Mouse (Mus musculus): ENCODE measurements around the gene Slc26a11.

The Slc26a11 gene

DNA sequence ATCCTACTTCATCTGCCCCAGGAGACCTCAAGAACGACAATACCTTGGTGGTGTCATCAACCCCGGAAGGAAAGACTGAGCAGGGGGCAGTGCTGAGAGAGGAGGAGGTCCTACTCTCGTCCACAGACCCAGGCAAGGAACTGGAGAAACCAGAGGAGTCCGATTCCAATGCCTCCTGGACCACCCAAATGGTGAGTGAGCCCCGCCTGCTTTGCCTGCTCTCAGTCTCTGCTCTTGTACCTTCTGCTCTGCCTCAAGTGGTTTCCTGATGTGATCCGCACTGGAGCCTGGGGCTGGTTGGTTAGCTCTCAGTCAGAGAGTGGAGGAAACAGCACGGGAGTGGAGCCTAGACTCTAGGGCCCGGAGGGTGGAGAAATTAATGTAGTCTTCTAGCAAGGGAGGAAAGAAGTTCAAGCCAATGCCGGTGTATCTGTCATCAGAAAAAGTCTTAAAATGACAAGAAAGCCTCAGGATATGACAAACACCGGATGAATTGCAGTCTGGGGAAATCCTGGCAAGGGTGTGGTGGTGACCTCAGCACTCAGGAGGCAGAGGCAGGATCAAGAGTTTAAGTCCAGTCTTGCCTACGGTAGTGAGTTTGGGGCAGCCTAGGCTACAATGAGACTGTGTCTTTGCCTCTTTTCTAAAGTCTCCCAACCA is 47.3 kb downstream of the Slc26a11 start:
- DNase-seq = no peak

GRCm38 (mm10) chr11:119404627-119405026 is 49.3 kb downstream of the Slc26a11 start:
- DNase-seq = no peak

GRCm38 (mm10) chr11:119407381-119407780 is 52.0 kb downstream of the Slc26a11 start:
- DNase-seq = no peak

- DNase-seq = no peak
Observed at GRCm38 (mm10) chr11:119407977-119408376, 52.6 kb downstream of the Slc26a11 start.

- DNase-seq = no peak
Observed at GRCm38 (mm10) chr11:119419327-119420118, 64.2 kb downstream of the Slc26a11 start.

GRCm38 (mm10) chr11:119420426-119420825 is 65.1 kb downstream of the Slc26a11 start:
- no peak for DNase-seq

DNA sequence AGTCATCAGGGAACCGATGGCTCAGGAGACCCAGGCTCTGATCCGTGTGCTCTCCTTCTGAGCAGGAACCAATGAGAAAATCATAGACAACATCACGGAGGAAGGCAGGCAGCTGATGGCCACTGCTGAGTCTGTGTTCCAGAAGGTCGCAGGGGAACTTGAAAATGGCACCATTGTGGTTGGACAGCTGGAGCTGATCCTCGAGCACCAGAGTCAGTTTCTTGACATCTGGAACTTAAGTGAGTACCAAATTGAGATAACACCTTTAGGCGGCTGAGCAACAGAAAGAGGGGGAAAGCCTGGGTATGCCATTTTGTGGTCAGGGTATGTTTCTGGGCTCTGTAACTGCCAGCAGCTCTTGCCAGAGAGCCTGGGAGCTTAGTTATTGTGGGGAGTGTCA is 72.1 kb downstream of the Slc26a11 start:
- DNase-seq = no peak

DNA sequence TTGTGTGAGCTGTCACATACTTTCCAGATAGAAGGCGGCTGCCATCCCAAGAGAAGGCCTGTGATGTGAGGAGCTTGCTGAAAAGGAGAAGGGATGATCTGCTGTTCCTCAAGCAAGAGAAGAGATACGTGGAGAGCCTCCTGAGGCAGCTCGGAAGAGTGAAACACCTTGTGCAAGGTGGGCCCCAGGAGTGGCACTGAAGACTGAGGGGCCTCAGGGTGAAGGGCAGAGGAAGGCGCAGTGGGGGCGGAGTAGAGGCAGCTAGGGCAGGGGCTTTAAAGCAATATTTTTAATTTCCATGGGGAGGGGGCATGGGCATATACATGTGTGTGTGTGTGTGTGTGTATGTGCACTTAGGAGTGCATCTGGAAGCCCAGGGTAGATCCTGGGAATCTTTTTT is 72.6 kb downstream of the Slc26a11 start:
- DNase-seq = no peak

DNA sequence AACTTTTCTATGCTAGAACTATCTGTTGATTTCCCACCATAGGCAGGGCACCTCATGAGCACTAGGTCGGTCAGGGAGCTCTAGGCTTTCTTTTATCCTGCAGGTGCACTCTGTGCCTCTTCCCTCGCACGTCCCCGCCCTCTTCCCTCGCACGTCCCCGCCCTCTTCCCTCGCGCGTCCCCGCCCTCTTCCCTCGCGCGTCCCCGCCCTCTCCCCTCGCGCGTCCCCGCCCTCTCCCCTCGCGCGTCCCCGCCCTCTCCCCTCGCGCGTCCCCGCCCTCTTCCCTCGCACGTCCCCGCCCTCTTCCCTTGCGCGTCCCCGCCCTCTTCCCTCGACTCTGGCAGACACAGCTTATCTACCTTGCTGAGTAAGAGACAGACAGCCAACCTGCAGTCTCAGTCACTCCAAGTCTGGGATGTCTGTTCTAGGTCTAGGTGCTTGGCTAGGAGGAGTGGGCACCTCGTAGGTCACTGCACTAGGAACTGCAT is 73.3 kb downstream of the Slc26a11 start:
- DNase-seq = no peak
